Mouse (Mus musculus): ENCODE results near the gene Armcx2. TPM values are rescaled to one million over a fixed set of nuclear protein-coding genes. Genes with fewer than 3 reads are reported as not detected.
"Not testable (repeated sequence)": the region's sequence is repeated elsewhere in the genome, so short reads cannot be mapped to it uniquely, and the experiment has no call there.

The Armcx2 gene
- polyA plus RNA-seq (2011; ENCODE audit: insufficient read depth, insufficient read length, low read depth, missing spikeins): 32.3 and 34.0 TPM in 2 replicates

DNA sequence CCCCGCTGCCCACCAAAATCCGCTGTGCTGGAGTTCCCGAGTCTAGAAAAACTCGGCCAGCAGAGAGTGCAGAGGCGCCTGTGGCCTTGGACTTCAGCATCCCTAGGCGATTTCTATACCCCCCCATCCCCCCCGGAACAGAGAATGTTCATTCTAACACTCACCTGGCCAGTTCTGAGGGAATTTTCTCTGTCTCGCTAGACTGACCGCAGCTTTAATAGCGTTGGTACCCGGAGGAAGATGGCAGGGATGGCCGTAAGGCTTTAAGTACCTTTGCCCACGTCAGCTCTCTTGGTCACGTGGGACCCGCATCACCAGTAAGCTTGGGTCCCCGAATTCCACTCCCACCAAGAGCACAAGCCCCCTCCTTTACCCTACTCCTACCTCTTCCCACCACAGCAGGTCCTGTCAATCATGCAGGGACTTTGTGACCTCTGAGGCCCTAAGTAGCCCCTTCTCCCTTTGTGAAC lies at the start of gene Armcx2:
Armcx2 (minus strand) TSS at position 467 of the 470 bp plus-strand sequence.
- no peaks in the 10 kb centered on the region; the same call in 1 of the 2 replicates for H3K27me3 ChIP-seq (ENCODE audit: control insufficient read depth, insufficient read depth, low read length, poor library complexity, severe bottlenecking)

DNA sequence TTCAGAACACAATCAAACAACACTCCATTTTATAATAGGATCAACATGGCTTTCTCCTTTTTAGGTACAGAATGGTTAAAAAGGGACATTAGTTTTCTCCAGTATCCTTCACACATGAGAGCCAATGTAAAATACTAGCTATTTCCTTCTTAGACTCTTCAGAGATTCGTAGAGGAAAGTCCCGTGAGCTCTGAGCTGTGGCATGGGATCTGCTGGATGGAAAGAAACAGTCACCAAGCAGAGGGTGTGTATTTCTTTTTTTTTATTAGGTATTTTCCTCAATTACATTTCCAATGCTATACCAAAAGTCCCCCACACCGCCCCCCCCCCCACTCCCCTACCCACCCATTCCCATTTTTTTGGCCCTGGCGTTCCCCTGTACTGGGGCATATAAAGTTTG lies 40.6 kb upstream of the Armcx2 start:
- Histone ChIP-seq H3K4me1 (ENCODE audit: control insufficient read depth, insufficient read depth, low read length) (no peaks in the 10 kb centered on the region), H3K27ac (ENCODE audit: insufficient read depth, low read length) (no peak overlapping the region), H3K36me3 (ENCODE audit: control insufficient read depth, insufficient read depth, low read length, poor library complexity, severe bottlenecking) (no peaks in the 10 kb centered on the region), H3K9me3 (replicated peaks; ENCODE audit: control insufficient read depth, insufficient read depth, low read length, poor library complexity, severe bottlenecking) (no peaks in the 10 kb centered on the region), H3K27me3 (ENCODE audit: control insufficient read depth, insufficient read depth, low read length, poor library complexity, severe bottlenecking) (no peaks in the 10 kb centered on the region), H3K9ac (ENCODE audit: low read depth, poor library complexity, severe bottlenecking) (no peak overlapping the region), H3K4me3 (ENCODE audit: low read depth, low read length) (no peak overlapping the region)
- TF ChIP-seq CTCF (IDR thresholded peaks at IDR 0.05; ENCODE audit: low read depth, low read length) (no peak), EP300 (IDR thresholded peaks at IDR 0.05; ENCODE audit: insufficient read depth, low read depth, low read length) (no peak), POLR2A (IDR thresholded peaks at IDR 0.05; ENCODE audit: insufficient read depth, low read length) (no peak)

More for the DNA sequence above, at the start of gene Armcx2:
- Histone ChIP-seq H3K27ac (ENCODE audit: insufficient read depth, low read length) (no peak within 1 kb of the TSS), H3K4me3 (ENCODE audit: low read depth, low read length) (peak within 1 kb of the TSS; percentile 82), H3K9ac (ENCODE audit: low read depth, poor library complexity, severe bottlenecking) (peak within 1 kb of the TSS; percentile 73), H3K9me3 (replicated peaks; ENCODE audit: control insufficient read depth, insufficient read depth, low read length, poor library complexity, severe bottlenecking) (no peaks in the 10 kb centered on the region), H3K36me3 (ENCODE audit: control insufficient read depth, insufficient read depth, low read length, poor library complexity, severe bottlenecking) (peaks cover 6% of the 10 kb centered on the region; the same call in 1 of the 2 replicates), H3K4me1 (ENCODE audit: control insufficient read depth, insufficient read depth, low read length) (no peaks in the 10 kb centered on the region)
- TF ChIP-seq POLR2A (IDR thresholded peaks at IDR 0.05; ENCODE audit: insufficient read depth, low read length): no peak
- TF ChIP-seq CTCF (IDR thresholded peaks at IDR 0.05; ENCODE audit: low read depth, low read length): no peak
- TF ChIP-seq EP300 (IDR thresholded peaks at IDR 0.05; ENCODE audit: insufficient read depth, low read depth, low read length): no peak

DNA sequence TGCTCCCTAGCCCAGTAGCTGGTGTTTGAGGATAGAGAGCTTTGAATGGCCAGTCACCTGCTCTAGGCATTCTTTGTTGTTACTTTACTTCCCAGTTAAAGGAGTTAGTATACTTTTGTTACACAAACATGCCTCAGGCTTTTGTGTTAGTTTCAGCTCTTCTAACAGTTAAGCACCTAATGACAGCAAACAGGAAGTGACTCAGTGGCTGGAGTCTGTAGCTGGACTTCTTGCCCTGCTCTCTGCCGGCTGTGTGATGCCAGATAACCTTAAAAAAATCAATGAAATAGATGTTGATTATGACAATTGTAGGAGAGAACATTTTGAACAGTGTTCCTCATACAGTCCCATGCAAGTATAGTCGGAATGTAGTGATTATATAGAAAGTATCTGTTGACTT lies 35.4 kb upstream of the Armcx2 start:
- Histone ChIP-seq H3K27ac (ENCODE audit: insufficient read depth, low read length) (no peak overlapping the region), H3K4me3 (ENCODE audit: low read depth, low read length) (no peak overlapping the region), H3K9me3 (replicated peaks; ENCODE audit: control insufficient read depth, insufficient read depth, low read length, poor library complexity, severe bottlenecking) (no peaks in the 10 kb centered on the region), H3K27me3 (ENCODE audit: control insufficient read depth, insufficient read depth, low read length, poor library complexity, severe bottlenecking) (no peaks in the 10 kb centered on the region), H3K9ac (ENCODE audit: low read depth, poor library complexity, severe bottlenecking) (no peak overlapping the region), H3K4me1 (ENCODE audit: control insufficient read depth, insufficient read depth, low read length) (no peaks in the 10 kb centered on the region), H3K36me3 (ENCODE audit: control insufficient read depth, insufficient read depth, low read length, poor library complexity, severe bottlenecking) (no peaks in the 10 kb centered on the region)
- no peak for TF ChIP-seq CTCF (IDR thresholded peaks at IDR 0.05; ENCODE audit: low read depth, low read length)
- no peak for TF ChIP-seq EP300 (IDR thresholded peaks at IDR 0.05; ENCODE audit: insufficient read depth, low read depth, low read length)
- no peak for TF ChIP-seq POLR2A (IDR thresholded peaks at IDR 0.05; ENCODE audit: insufficient read depth, low read length)

DNA sequence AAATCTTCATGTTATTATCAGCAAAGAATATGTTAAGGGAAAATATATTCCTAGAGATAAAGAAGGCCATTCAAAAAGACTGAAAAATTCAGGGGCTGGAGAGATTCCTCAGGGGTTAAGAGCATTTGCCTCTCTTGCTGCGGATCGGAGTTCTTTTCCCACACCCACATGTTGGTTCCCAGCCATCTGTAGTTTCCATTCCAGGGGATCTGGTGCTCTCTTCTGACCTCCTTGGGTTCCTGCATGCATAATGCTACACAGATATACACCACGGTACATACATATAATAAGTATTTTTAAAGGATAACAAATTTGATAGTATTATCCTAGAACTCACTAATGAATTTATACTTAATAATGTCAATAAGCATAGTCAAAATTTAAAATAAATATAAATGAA lies 21.5 kb upstream of the Armcx2 start:
- Histone ChIP-seq H3K4me1 (ENCODE audit: control insufficient read depth, insufficient read depth, low read length) (no peaks in the 10 kb centered on the region), H3K4me3 (ENCODE audit: low read depth, low read length) (no peak overlapping the region), H3K36me3 (ENCODE audit: control insufficient read depth, insufficient read depth, low read length, poor library complexity, severe bottlenecking) (no peaks in the 10 kb centered on the region), H3K27me3 (ENCODE audit: control insufficient read depth, insufficient read depth, low read length, poor library complexity, severe bottlenecking) (no peaks in the 10 kb centered on the region), H3K9me3 (replicated peaks; ENCODE audit: control insufficient read depth, insufficient read depth, low read length, poor library complexity, severe bottlenecking) (no peaks in the 10 kb centered on the region), H3K27ac (ENCODE audit: insufficient read depth, low read length) (no peak overlapping the region), H3K9ac (ENCODE audit: low read depth, poor library complexity, severe bottlenecking) (no peak overlapping the region)
- TF ChIP-seq EP300 (IDR thresholded peaks at IDR 0.05; ENCODE audit: insufficient read depth, low read depth, low read length): no peak
- no peak for TF ChIP-seq CTCF (IDR thresholded peaks at IDR 0.05; ENCODE audit: low read depth, low read length)
- no peak for TF ChIP-seq POLR2A (IDR thresholded peaks at IDR 0.05; ENCODE audit: insufficient read depth, low read length)

DNA sequence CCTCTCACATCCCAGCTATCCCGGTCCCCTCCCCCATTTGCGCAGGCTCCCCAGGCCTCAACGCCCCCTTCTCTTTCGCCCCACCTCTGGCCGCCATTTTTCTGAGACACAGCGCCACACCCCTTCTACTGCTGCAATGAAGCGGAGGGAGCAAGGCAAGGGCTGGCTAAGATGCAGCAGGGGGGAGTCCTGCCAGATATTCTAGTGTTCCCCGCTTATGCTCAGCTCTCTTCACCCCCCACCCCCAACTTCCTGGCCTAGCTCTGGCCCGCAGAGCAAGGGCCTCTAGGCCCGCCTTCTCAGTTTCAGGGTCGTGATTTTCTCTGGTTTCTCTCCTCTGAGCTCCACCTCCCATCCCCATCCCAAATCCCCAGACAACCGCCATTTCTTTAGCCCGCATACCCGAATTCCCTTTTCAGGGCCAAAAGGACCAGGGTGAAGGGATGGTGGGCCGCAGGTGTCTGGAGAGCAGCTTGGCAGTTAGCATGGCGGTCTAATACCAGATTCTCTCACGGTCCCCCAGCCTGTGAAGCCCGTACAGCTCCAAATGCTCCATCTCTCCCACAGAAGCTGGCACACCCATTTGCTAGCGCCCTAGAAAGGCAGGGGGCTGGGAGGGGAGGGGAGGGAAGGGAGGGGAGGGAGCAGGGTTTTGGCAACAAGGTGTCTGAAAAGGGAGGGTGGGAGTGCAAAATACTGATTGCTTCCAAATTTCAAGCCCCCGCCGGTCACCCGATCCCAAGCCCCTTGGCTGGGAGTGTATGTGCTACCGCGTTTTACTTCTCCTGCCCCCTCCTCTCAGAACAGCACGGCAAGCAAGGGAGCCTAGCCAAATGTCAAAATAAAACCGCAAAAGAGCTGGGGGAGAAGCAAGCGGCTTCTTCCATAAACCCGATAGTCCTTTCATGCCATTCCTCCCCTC lies 927 bp downstream of the Armcx2 start:
- Histone ChIP-seq H3K36me3 (ENCODE audit: control insufficient read depth, insufficient read depth, low read length, poor library complexity, severe bottlenecking) (peaks cover 6% of the 10 kb centered on the region; the same call in 1 of the 2 replicates), H3K27ac (ENCODE audit: insufficient read depth, low read length) (no peak overlapping the region), H3K9ac (ENCODE audit: low read depth, poor library complexity, severe bottlenecking) (peak overlapping the region; percentile 73), H3K4me1 (ENCODE audit: control insufficient read depth, insufficient read depth, low read length) (no peaks in the 10 kb centered on the region), H3K9me3 (replicated peaks; ENCODE audit: control insufficient read depth, insufficient read depth, low read length, poor library complexity, severe bottlenecking) (no peaks in the 10 kb centered on the region), H3K27me3 (ENCODE audit: control insufficient read depth, insufficient read depth, low read length, poor library complexity, severe bottlenecking) (no peaks in the 10 kb centered on the region; the same call in 1 of the 2 replicates), H3K4me3 (ENCODE audit: low read depth, low read length) (peak overlapping the region; percentile 82)
- TF ChIP-seq POLR2A (IDR thresholded peaks at IDR 0.05; ENCODE audit: insufficient read depth, low read length) (no peak), EP300 (IDR thresholded peaks at IDR 0.05; ENCODE audit: insufficient read depth, low read depth, low read length) (no peak), CTCF (IDR thresholded peaks at IDR 0.05; ENCODE audit: low read depth, low read length) (no peak)

DNA sequence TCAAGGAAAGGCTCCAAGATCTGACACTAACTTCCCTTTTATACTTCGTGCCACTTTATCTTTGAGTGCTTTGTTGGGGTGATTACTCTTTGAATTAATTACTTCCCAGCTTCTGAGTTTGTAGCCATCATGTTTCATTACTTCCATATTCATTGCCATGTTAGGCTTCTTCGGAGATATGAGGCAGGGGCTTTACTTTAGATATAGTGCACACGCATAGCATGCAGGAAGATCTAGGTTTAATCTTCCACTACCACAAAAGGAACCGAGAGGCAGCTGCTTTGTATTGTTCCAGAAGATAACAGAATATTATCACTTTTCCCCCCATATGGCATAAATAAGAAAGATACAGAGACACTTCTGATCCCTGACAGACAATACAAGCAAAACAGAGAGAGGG lies 21.3 kb downstream of the Armcx2 start:
- H3K27ac ChIP-seq (ENCODE audit: insufficient read depth, low read length): no peak overlapping the region
- H3K9ac ChIP-seq (ENCODE audit: low read depth, poor library complexity, severe bottlenecking): no peak overlapping the region
- H3K27me3 ChIP-seq (ENCODE audit: control insufficient read depth, insufficient read depth, low read length, poor library complexity, severe bottlenecking): no peaks in the 10 kb centered on the region
- H3K4me3 ChIP-seq (ENCODE audit: low read depth, low read length): no peak overlapping the region
- TF ChIP-seq POLR2A (IDR thresholded peaks at IDR 0.05; ENCODE audit: insufficient read depth, low read length) (no peak), EP300 (IDR thresholded peaks at IDR 0.05; ENCODE audit: insufficient read depth, low read depth, low read length) (no peak), CTCF (IDR thresholded peaks at IDR 0.05; ENCODE audit: low read depth, low read length) (no peak)
- H3K9me3 ChIP-seq (replicated peaks; ENCODE audit: control insufficient read depth, insufficient read depth, low read length, poor library complexity, severe bottlenecking): no peaks in the 10 kb centered on the region
- H3K36me3 ChIP-seq (ENCODE audit: control insufficient read depth, insufficient read depth, low read length, poor library complexity, severe bottlenecking): no peaks in the 10 kb centered on the region
- no peaks in the 10 kb centered on the region for H3K4me1 ChIP-seq (ENCODE audit: control insufficient read depth, insufficient read depth, low read length)

DNA sequence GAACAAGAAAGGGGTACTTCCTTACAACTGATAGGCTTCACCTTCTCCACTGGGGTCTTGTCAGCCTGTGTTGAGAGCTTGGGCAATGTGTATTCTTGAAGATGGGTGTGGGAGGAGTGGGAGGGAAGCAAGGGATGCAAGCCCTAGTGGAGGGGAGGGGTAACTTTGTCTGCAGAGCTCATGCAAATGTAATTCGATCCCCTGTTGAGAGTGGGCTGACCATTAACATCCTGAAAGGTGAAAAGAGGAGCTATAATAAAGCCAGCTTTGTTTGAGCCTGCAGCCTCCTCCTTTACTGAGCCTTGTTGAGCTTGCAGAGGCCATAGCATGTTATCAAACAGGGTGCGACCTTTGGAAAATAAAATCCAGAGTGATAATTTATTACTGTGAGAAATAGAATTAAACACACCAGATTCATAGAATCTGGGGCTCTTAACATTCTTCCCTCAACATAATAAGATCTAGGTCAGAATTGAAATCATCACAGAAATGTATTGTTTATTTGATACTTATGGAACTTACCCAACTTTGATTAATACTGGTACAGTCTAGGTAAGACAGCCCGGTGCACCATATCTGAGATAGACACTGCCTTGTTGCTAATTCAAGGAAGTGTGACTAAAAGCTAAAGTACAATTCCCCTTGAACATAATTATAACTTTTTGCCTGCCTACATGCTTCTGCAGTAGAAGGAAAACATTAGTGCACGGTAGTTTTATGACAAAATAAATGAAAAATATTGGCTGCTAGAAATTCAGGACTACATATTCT lies 45.4 kb downstream of the Armcx2 start:
- H3K9ac ChIP-seq (ENCODE audit: low read depth, poor library complexity, severe bottlenecking); H3K4me3 ChIP-seq (ENCODE audit: low read depth, low read length); H3K4me1 ChIP-seq (ENCODE audit: control insufficient read depth, insufficient read depth, low read length); H3K36me3 ChIP-seq (ENCODE audit: control insufficient read depth, insufficient read depth, low read length, poor library complexity, severe bottlenecking); H3K9me3 ChIP-seq (replicated peaks; ENCODE audit: control insufficient read depth, insufficient read depth, low read length, poor library complexity, severe bottlenecking); H3K27ac ChIP-seq (ENCODE audit: insufficient read depth, low read length); H3K27me3 ChIP-seq (ENCODE audit: control insufficient read depth, insufficient read depth, low read length, poor library complexity, severe bottlenecking): not testable (repeated sequence)
